ENCODE assay signal across 25 mouse cellular contexts in the genomic region with DNA sequence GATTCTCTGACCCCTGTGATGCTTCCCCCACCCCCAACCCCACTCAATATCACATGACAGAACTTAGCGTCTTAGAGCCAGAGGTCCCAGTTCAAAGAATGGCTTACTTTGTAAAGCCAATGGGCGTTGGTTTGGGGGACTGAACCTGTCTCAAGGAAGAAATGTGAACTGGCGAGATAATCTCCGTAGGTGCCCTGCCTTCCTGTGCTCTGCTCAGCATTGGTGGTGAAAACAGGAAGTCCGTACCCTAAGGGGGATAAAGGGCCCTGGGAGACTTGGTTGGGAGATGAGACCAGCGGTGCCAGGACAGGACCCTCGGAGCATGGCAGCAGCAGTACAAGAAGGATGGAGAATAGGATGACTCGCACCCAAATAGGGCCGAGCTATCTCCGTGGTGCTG. TPM values are rescaled to one million over a fixed set of nuclear protein-coding genes. Genes with fewer than 3 reads are reported as not detected.
"Had no signal": no experiment of that assay in that cellular context is flagged by ENCODE, and none has a peak within 500 bp of the region (broad histone marks: within the 10 kb centered on the region; RNA-seq: fewer than 3 reads in every experiment).

No protein-coding gene starts in this region.

- DNase-seq: kidney, postnatal 25 days; layer of hippocampus, adult 9-11 months; left cerebral cortex, postnatal 4 days; liver, postnatal 0 days; lung, embryonic 14.5 days; retina, postnatal 1 day; right cerebral cortex, postnatal 25 days; spleen, adult 18-20 months; thymus, adult 18-20 months; thymus, postnatal 36 days had no signal

- H3K4me1 ChIP-seq: limb, embryonic 12.5 days; megakaryocyte, embryonic 14.5 days; midbrain, embryonic 13.5 days; neural tube, embryonic 13.5 days; stomach, embryonic 15.5 days had no signal

- H3K27ac ChIP-seq: kidney, postnatal 0 days; layer of hippocampus, adult 2 months; limb, embryonic 12.5 days; limb, embryonic 15.5 days; liver, embryonic 14.5 days; macrophage; midbrain, embryonic 10.5 days; midbrain, embryonic 13.5 days; neural tube, embryonic 13.5 days; stomach, embryonic 15.5 days had no signal

- H3K9ac ChIP-seq: limb, embryonic 12.5 days; limb, embryonic 15.5 days; liver, embryonic 14.5 days; liver, postnatal 0 days; lung, embryonic 14.5 days; midbrain, embryonic 13.5 days; neural tube, embryonic 13.5 days; stomach, embryonic 15.5 days had no signal

- H3K27me3 ChIP-seq: limb, embryonic 12.5 days; limb, embryonic 15.5 days; megakaryocyte, embryonic 14.5 days; midbrain, embryonic 13.5 days; neural tube, embryonic 13.5 days; stomach, embryonic 15.5 days had no signal

- H3K4me3 ChIP-seq: layer of hippocampus, adult 2 months; limb, embryonic 12.5 days; limb, embryonic 15.5 days; megakaryocyte, embryonic 14.5 days; midbrain, embryonic 10.5 days; midbrain, embryonic 13.5 days; myocyte; neural tube, embryonic 13.5 days; stomach, embryonic 15.5 days had no signal

- H3K36me3 ChIP-seq: limb, embryonic 12.5 days; limb, embryonic 15.5 days; midbrain, embryonic 10.5 days; midbrain, embryonic 13.5 days; neural tube, embryonic 13.5 days; stomach, embryonic 15.5 days had no signal

- ATAC-seq: liver, postnatal 0 days; midbrain, embryonic 13.5 days; midbrain, embryonic 16.5 days had no signal

- H3K9me3 ChIP-seq: limb, embryonic 15.5 days; midbrain, embryonic 13.5 days; stomach, embryonic 15.5 days had no signal

- H3K4me2 ChIP-seq: limb, embryonic 12.5 days; limb, embryonic 15.5 days; liver, embryonic 11.5 days; lung, embryonic 14.5 days; midbrain, embryonic 13.5 days; neural tube, embryonic 13.5 days; stomach, embryonic 15.5 days had no signal

RNA-seq across cellular contexts. Expression of a gene that starts 12.8 kb away (rescaled TPM):
- total RNA-seq: monocyte, adult 5-6 weeks had no signal
